Mouse (Mus musculus) cerebellum, adult 2 months (tissue): ENCODE results near the gene Pcnp.

ENCODE experiments used
- CTCF ChIP-seq: fragments of 200-500 bp; IDR thresholded peaks from 2 replicates; pipeline ENCODE4 v1.5.1; 2011; ENCODE audit warnings: low read depth, mild to moderate bottlenecking, control low read depth, low read length, moderate library complexity, borderline replicate concordance; ENCODE audit not compliant: insufficient read depth
- POLR2A ChIP-seq: fragments of 200-500 bp; IDR thresholded peaks from 2 replicates; pipeline ENCODE4 v1.6.1; 2011; ENCODE audit warnings: low read length, control low read depth, borderline replicate concordance; ENCODE audit not compliant: insufficient read depth

GRCm38 (mm10) chr16:55969147-55969546 lies 60.4 kb downstream of the Pcnp start:
- TF ChIP-seq POLR2A = no peak
- TF ChIP-seq CTCF = peak; percentile 50; the same call in 1 of the 2 replicates
